Mouse (Mus musculus) frontal cortex, adult (tissue): Measurements from ENCODE around the gene Armh3.

Experiments
- ATAC-seq: cut with Nextera tagmentation; 2 replicates; pipeline ENCODE4 v1.9.2; 2017; ENCODE audit warnings: mild to moderate bottlenecking, moderate library complexity, mixed read lengths; ENCODE audit not compliant: low TSS enrichment

Gene Armh3

GRCm38 (mm10) chr19:45991171-45991570 is 7.1 kb downstream of the Armh3 start:
- no peak for ATAC-seq

- ATAC-seq, result no peak
Observed at GRCm38 (mm10) chr19:45988238-45988637, 10.1 kb downstream of the Armh3 start.

- ATAC-seq, result no peak
Observed at GRCm38 (mm10) chr19:45984379-45984778, 13.9 kb downstream of the Armh3 start.

DNA sequence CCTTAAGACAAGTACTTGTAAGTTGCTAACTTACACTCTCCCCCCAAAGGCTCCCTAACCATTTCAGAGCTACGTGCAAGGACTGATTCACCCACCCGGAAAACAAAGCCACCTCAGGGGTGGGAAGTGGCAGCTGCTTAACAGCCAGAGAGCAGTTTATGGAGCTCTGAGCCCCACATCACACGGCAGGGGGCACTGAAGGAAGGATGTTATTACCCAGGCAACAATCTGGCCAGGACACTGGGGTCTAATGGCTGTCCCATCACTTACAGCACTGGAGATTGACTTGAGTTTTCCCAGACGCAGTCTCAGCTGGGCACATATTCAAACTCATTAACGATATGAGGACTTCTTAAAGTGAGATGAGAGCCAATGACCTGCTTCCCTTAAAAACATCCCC is 37.5 kb downstream of the Armh3 start:
- ATAC-seq, result no peak

DNA sequence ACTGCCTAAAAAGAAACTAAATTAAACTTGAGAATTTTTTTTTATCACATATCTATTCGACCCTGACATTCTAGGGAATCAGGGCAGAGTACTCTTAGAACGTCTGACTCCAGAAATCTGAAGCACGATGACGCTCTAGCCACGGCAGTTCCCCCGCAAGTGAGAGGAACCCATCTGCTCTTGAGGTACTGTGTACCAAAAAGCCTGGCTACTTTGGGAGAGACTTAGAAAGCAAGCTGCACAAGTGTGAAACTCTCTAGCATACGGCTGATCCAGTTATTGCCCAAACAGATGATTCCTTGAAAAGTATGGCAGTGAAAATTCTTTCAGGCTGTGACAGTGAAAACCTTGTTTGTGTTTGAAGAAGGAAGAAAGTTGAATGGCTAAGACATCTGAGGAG is 41.6 kb downstream of the Armh3 start:
- ATAC-seq, result peak; percentile 91

- ATAC-seq, result 0 out of 2 replicates have a peak, but pooled peaks have one; percentile 29
Observed at GRCm38 (mm10) chr19:45953286-45953685, 45.0 kb downstream of the Armh3 start.

GRCm38 (mm10) chr19:45949236-45949635 is 49.1 kb downstream of the Armh3 start:
- ATAC-seq, result no peak

- peak; percentile 71 for ATAC-seq
Observed at GRCm38 (mm10) chr19:45947764-45948163, 50.5 kb downstream of the Armh3 start.

GRCm38 (mm10) chr19:45947286-45947685 is 51.0 kb downstream of the Armh3 start:
- ATAC-seq, result peak; percentile 15

- no peak for ATAC-seq
Observed at GRCm38 (mm10) chr19:45946541-45946940, 51.7 kb downstream of the Armh3 start.

DNA sequence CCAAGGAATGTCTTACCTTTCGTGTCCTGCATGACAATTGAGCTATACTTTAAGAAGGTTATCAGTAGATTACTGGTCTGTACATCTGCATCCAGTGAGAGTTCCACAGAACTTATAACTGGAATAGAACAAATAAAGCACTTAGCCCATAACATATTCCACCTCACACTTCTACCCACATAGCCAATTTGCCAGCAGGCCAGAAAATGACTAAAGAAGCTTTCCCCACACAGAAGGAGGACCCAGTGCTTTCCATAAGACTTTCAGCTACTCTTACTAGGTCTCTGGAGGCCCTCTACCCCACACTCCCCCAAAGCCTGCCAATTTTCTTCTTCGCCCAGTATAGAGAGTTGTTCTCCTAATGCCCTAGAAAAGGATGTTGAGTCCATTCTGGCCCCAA is 52.3 kb downstream of the Armh3 start:
- ATAC-seq, result peak; percentile 50

DNA sequence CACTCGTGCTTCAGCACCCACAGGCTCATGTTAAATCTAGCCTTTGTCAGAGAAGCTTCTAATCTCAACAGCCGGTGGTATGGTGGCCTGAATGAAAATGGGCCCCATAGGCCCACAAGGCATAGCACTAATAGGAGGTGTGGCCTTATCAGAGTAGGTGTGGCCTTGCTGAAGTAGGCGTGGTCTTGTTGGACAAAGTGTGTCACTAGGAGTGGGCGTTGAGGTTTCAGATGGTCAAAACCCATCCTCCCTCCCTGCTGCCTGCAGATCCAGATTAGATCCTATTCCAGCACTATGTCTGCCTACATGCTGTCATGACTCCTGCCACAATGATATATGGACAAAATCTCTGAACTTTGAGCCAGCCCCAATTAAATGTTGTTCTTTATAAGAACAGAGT is 54.5 kb downstream of the Armh3 start:
- no peak for ATAC-seq

GRCm38 (mm10) chr19:45938064-45938463 is 60.2 kb downstream of the Armh3 start:
- ATAC-seq, result no peak

DNA sequence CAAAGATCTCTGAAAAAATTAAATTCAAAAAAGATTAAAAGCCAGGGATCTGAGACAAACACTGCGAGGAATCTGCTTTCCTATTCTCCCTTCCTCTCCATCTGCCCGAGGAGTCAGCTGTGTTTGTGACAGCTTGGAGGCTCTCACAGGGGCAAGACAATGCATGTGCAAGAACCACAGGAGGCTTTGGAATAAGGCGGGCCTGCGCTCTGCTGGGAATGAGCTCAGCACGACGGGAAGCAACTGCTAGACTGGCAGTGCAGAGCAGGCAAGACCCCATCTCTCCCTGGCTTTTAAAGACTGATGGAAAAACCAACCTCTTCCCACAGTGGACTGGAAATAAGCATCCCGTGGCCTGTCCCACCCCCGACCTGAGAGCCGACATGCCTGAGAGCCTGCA is 60.8 kb downstream of the Armh3 start:
- ATAC-seq, result peak; percentile 76; the same call in 1 of the 2 replicates

- no peak for ATAC-seq
Observed at GRCm38 (mm10) chr19:45927236-45927635, 71.1 kb downstream of the Armh3 start.

DNA sequence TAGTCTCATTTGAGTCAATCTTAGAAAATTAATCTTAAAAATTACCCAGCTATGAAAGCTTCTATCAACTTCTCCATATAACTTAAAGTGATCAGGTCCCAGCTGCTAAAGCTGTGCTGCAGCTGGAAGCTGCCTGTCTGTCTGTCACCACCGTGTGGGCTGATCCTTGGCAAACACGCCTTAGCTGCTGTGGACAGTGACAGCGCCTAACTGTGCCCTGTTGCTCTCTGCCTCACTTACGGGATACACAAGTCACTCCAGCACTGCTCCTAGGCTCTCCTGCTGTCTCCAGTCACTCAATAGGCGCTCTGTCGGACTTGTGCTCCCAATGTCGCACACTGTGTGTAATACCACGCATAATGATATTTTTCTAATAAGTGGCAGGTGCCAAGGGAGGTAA is 71.9 kb downstream of the Armh3 start:
- ATAC-seq, result no peak

- no peak for ATAC-seq
Observed at GRCm38 (mm10) chr19:45920299-45921090, 77.8 kb downstream of the Armh3 start.

GRCm38 (mm10) chr19:45918406-45918805 is 79.9 kb downstream of the Armh3 start:
- peak; percentile 56 for ATAC-seq

DNA sequence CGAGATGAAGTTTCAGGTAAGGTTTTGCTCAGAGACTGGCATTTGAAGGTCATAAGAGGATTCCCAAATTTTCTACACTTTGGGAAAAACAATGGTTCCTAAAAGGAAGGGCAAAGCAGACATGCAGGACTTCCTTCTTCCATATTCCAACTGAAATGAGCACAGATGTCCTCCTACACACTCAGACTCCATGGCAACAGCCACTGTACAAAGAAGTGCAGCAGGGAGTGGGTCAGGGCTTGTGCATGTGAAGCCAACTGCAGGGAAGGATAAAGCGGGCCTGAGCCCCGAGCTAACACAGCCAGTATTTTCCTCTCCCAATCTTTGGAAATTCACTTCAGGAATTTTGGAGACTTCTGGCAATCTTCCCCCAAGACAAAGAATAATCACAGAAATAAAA is 80.4 kb downstream of the Armh3 start:
- peak; percentile 80 for ATAC-seq

GRCm38 (mm10) chr19:45916461-45916860 is 81.8 kb downstream of the Armh3 start:
- ATAC-seq, result peak; percentile 24; the same call in 1 of the 2 replicates

DNA sequence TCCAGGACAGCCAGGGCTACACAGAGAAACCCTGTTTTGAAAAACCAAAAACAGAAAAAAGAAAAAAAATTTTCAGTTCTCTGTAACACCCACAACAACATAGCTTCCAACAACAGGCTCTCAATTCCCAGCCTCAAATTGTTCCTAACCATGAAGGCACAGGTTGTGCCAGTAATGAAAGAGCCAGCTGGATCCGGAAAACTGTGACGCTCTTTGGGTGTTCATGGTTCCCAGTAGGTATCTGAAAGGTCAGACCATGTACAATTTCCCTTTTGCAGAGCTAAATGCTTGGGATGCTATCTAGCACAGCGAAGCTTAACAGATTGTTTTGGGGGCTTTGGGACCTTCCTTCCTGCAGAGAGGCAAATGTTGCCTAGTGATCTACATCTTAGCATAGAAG is 82.3 kb downstream of the Armh3 start:
- ATAC-seq, result no peak

DNA sequence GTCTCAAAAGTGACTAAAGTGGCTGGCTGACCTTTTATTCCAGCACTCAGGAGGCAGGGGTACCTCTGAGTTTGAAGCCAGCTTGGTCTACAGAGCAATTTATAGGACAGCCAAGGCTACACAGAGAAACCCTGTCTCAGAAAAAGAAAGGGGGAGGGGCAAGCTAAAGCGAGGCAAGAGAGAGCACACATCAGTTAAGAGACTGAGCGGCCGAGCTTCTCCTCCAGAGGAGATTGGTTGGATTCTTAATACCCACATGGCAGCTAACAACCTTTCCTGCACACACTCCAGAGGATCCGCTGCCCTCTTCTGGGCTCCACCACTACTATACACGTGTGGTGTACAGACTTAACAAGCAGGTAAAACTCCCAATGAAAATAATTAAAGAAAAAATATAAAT is 85.3 kb downstream of the Armh3 start:
- ATAC-seq, result no peak

- ATAC-seq, result no peak
Observed at GRCm38 (mm10) chr19:45912376-45912775, 85.9 kb downstream of the Armh3 start.
